Mouse (Mus musculus): ENCODE results near the gene Spty2d1.

DNA sequence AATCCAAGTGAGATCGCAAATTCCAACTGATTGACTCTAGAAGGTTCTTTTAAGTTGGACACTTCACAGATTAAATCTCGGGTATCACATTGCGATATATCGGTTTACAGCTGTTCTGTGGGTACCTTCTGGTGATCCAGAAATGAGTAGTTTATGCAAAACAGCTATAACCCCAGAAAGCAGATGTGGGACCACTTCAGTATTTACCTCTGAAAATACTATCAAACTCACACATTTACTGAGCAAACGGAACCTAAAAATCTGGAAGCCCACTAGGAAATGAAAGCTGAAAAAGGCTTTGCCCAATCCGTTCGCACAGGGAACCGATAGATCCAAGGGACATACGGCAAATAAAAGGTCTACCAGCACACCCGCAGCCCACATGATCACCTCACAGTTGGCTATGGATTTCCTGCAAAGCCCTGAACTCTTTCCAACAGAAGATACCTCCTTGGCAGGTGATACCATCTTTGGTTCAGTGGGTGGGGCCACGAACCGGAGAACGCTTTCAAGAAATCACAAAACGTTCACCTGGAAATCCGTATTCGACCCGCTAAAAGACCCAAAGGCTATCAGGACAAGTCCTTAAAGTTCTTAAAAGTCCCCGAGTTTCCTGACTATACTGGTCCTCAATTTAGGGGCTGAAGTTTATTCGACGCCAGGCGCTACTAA, 966 bp downstream of the Spty2d1 start:
- TF ChIP-seq EP300 (IDR thresholded peaks at IDR 0.05; ENCODE audit: low read depth) (no peak), CTCF (IDR thresholded peaks at IDR 0.05; ENCODE audit: low read depth) (no peak)
